Mouse (Mus musculus): ENCODE measurements around the gene Ski.

Ski gene

GRCm38 (mm10) chr4:155129132-155129917 is 93.1 kb downstream of the Ski start:
- DNase-seq (ENCODE audit: low read depth) = no peak

- no peak for DNase-seq (ENCODE audit: low read depth)
Measured at GRCm38 (mm10) chr4:155128411-155128810, 94.0 kb downstream of the Ski start.

- DNase-seq (ENCODE audit: low read depth) = peak; percentile 56
Measured at GRCm38 (mm10) chr4:155126602-155127372, 95.6 kb downstream of the Ski start.

- DNase-seq (ENCODE audit: low read depth) = no peak
Measured at GRCm38 (mm10) chr4:155126194-155126593, 96.2 kb downstream of the Ski start.

GRCm38 (mm10) chr4:155125310-155125709 is 97.1 kb downstream of the Ski start:
- no peak for DNase-seq (ENCODE audit: low read depth)

- no peak for DNase-seq (ENCODE audit: low read depth)
Measured at GRCm38 (mm10) chr4:155123868-155124534, 98.4 kb downstream of the Ski start.

DNA sequence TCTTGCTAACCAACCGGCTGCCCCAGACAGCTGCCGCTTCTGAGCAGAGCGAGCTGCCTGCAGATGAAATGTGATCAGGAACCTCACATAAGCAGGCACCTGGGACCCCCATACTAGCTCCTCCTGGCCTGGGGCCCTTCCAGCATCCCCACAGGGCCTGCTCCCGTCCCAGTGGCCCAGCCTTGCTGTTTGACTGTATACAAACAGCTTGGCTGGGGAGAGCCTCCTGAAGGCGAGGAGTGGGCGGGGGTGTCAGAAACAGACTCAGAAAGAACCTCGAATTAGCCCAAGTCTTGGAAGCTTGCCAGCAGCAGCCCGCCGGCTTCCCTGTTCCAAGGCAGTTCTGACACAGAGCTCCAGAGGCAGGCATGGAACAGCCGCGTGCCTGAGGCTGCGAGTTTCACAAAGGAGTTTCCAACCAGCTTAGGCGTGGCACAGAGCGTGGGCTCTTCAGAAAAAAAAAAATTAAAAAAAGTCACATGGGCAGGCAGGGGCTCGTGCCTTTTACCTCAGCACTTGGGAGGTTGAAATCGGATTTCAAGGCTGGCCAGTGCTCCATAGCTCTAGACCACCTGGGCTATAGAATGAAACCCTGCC is 99.8 kb downstream of the Ski start:
- no peak for DNase-seq (ENCODE audit: low read depth)

DNA sequence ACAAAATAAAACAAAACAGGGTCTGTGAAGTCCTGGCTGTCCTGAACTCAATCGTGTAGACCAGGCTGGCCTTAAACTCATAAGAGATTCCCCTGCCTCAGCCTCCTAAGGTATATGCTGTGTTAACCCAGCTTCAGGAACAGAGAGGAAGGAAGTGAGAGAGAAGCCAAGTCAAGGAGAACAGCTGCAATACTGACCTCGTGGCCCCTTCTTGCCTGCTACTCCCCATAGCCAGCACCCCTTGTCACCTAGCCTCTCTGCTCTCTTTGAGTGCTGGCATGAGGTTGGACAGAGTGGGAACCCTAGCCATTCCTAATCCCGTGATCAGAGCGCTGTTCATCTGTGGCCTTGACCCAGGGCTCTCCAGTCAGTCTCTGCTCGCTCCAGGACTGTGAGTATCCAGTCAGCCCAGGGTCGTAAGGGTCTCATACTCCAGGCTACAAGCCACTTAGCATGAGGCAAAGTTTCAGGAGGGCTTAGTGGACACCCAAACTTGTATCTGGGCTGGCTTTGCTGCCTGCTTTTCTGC is 100.4 kb downstream of the Ski start:
- DNase-seq (ENCODE audit: low read depth) = no peak

DNA sequence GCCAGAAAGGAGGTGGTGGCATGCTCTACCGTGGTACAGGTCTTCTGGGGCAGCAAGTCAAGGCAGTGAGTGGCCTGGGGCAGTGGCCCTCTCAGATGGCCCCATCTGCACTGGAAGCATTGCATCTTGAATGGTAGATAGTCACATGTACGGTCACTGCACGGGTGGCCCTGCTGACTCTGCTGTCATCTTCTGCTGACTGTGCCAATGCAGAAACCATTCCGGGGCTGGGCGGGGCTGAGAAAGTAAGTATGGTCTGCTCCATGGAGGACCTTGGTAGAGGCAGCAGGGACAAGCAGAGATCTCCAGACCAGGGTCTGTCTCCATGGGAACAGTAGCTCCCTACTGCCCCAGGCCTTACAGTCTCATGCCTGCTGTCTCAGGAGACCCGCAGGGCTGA is 101.2 kb downstream of the Ski start:
- DNase-seq (ENCODE audit: low read depth) = no peak

GRCm38 (mm10) chr4:155120583-155120982 is 101.8 kb downstream of the Ski start:
- DNase-seq (ENCODE audit: low read depth) = no peak

- no peak for DNase-seq (ENCODE audit: low read depth)
Measured at GRCm38 (mm10) chr4:155120038-155120437, 102.4 kb downstream of the Ski start.

DNA sequence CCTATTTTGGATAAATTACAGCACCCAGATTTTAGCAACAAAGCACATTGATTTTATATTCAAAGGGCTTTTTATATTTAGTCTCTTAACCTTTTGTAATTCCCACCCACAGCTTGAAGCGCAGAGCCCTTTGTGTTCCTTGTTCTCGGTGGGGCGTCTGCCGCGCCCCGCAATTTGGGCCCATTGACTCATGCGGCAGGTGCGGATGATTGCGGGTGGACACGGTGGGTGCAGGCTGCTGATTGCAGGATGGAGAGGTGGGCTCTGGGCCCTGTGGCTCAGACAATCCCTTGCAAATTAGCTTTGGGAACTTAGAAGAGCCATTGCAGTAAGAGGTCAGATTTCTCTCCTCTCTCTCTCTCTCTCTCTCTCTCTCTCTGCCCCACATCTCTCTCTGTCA is 104.1 kb downstream of the Ski start:
- no peak for DNase-seq (ENCODE audit: low read depth)

DNA sequence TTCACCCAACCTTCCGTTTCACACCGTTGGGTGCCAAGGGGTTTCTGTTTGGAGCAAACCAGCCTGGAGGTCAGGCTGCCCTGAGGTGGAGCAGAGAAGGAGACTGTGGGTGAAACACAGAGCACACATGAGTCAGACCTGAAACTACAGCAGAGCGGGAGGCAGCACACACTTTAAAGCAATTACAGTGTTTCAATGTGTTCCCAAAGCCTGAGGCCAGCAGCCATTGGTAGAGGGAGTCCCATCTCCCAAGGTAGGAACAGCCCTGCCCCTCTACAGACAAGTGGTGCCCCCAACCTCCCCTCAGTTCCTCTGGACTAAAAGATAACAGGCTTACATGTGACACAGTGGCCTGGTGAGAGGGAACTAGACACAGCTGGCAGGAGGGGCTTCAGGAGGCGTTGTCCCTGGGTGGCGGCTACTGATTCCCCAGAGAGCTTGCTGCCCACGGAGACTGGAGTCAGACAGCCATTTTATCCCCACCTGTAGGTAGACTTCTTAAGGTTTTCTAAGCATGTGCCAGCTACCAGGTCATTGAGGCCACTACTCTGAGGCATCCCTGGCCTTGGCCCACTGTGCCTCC is 104.9 kb downstream of the Ski start:
- DNase-seq (ENCODE audit: low read depth) = peak; percentile 40

DNA sequence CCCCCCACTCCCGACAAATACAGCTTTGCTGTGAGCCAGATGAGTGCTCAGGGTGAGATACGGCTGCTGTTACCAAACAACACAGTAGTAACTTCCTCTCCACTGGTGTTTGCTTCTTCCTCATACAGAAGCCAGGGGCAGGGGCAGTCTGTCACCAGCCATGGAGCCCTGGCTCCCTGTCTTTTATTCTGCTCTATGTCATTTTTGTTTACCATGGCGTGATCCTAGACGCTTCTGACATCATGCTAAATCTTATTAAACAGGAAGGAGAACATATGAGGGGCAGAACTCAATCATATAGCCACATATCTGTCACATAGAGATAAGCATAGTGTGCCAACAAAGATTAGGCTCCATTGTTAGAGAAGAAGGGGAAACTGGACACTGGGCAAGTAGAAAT is 105.8 kb downstream of the Ski start:
- DNase-seq (ENCODE audit: low read depth) = no peak

DNA sequence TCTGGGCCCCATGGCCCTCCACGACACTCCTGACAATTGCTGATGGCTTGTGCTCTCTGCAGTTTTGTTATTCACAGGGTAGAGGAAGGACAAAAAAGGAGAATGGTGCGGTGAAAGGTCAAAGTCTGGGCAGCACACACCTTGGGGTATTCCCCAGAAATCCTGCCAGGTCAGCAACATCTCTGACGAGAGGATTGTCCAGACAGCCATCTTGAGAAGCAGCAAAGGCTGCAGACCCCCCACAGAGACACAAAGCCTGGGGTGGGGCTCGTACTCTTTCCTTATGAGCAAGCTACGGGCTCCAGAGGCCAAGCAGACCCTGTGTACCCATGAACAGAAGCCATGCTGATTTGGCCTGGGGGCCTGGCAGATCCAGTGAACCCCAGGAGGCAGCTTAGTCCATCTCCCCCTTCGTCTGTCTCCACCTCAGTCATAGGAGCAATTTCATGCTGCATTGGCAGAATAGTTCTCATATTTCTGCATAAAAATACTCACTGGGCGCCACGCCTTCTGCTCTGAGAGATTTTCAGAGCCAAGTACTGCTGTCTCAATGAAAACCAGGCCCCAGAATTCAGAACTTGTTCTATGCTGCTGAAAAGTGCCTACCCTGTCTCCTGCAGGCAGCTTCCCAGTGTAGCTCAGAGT is 108.5 kb downstream of the Ski start:
- no peak for DNase-seq (ENCODE audit: low read depth)

DNA sequence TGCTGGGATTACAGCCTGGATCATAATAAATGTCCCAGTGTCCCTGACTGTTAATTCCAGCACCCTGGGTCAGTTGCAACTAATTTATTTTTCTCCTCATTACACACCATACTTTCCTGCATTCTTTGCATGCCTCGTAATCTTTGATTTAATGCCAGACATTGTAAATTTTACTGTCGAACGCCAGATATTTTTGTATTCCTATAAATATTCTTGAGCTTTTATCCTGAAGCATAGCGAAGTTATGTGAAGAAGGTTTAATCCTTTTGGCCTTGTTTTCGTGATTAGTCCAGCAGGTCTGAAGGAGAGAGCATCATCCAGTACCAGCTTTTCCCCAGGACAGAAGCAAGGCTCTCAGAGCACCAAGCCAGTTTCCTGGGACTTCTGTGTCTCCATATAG is 112.9 kb downstream of the Ski start:
- no peak for DNase-seq (ENCODE audit: low read depth)

DNA sequence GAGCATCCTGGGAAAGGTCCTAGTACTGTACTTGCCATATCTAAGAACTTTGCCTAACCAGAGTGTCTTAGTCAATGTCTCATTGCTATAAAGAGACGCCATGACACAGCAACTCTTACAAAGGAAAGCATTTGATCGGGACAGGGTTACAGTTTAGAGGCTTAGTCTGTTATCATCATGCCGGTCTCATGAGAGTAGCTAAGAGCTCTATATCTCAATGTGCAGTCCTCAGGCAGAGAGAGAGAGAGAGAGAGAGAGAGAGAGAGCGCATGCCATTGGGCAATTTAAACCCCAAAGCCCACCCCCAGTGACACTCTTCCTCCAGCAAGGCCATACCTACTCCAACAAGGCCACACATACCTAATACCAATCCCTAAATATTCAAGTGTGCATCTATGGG is 114.5 kb downstream of the Ski start:
- DNase-seq (ENCODE audit: low read depth) = no peak

Measured in c-Kit-positive CD71-negative TER-119-negative erythroid progenitor cells, embryonic 14.5 days (primary cell).